Mouse (Mus musculus) c-Kit-positive CD71-negative TER-119-negative erythroid progenitor cells, embryonic 14.5 days (primary cell): Measurements from ENCODE around the gene 4430402I18Rik.

Source experiments
- DNase-seq: peaks from one replicate; pipeline ENCODE4 v3.0.0-alpha.2; 2013; ENCODE audit warnings: low read depth

Gene 4430402I18Rik

GRCm38 (mm10) chr19:28968178-28968577 lies 578 bp upstream of the 4430402I18Rik start:
- no peak for DNase-seq

GRCm38 (mm10) chr19:28964552-28964903 lies 3.1 kb downstream of the 4430402I18Rik start:
- no peak for DNase-seq

GRCm38 (mm10) chr19:28963842-28964551 lies 3.6 kb downstream of the 4430402I18Rik start, which contains the start of gene Plpp6:
Gene Plpp6 (plus strand): TSS chr19:28963953.
- DNase-seq: peak; percentile 35

GRCm38 (mm10) chr19:28963513-28963841 lies 4.1 kb downstream of the 4430402I18Rik start:
- DNase-seq: no peak

- DNase-seq: no peak
Measured at GRCm38 (mm10) chr19:28963113-28963512, 4.5 kb downstream of the 4430402I18Rik start.

- DNase-seq: no peak
Measured at GRCm38 (mm10) chr19:28951251-28951650, 16.3 kb downstream of the 4430402I18Rik start.

- no peak for DNase-seq
Measured at GRCm38 (mm10) chr19:28947311-28947710, 20.3 kb downstream of the 4430402I18Rik start.

GRCm38 (mm10) chr19:28946782-28947181 lies 20.8 kb downstream of the 4430402I18Rik start:
- no peak for DNase-seq

GRCm38 (mm10) chr19:28941271-28941670 lies 26.3 kb downstream of the 4430402I18Rik start:
- no peak for DNase-seq

GRCm38 (mm10) chr19:28940135-28940874 lies 27.3 kb downstream of the 4430402I18Rik start:
- no peak for DNase-seq

- DNase-seq: no peak
Measured at GRCm38 (mm10) chr19:28934897-28935296, 32.7 kb downstream of the 4430402I18Rik start.

GRCm38 (mm10) chr19:28929034-28929433 lies 38.6 kb downstream of the 4430402I18Rik start:
- no peak for DNase-seq

- DNase-seq: no peak
Measured at GRCm38 (mm10) chr19:28927396-28927795, 40.2 kb downstream of the 4430402I18Rik start.

GRCm38 (mm10) chr19:28926366-28926765 lies 41.2 kb downstream of the 4430402I18Rik start:
- no peak for DNase-seq

GRCm38 (mm10) chr19:28917839-28918238 lies 49.8 kb downstream of the 4430402I18Rik start:
- no peak for DNase-seq

GRCm38 (mm10) chr19:28916492-28916891 lies 51.1 kb downstream of the 4430402I18Rik start:
- DNase-seq: no peak

GRCm38 (mm10) chr19:28915602-28916250 lies 51.9 kb downstream of the 4430402I18Rik start:
- DNase-seq: no peak

- peak; percentile 10 for DNase-seq
Measured at GRCm38 (mm10) chr19:28914598-28914997, 53.0 kb downstream of the 4430402I18Rik start.

GRCm38 (mm10) chr19:28908693-28909092 lies 58.9 kb downstream of the 4430402I18Rik start:
- no peak for DNase-seq

GRCm38 (mm10) chr19:28908186-28908585 lies 59.4 kb downstream of the 4430402I18Rik start:
- DNase-seq: no peak

GRCm38 (mm10) chr19:28903536-28904119 lies 64.0 kb downstream of the 4430402I18Rik start:
- DNase-seq: no peak

- no peak for DNase-seq
Measured at GRCm38 (mm10) chr19:28902806-28903205, 64.8 kb downstream of the 4430402I18Rik start.

- no peak for DNase-seq
Measured at GRCm38 (mm10) chr19:28902111-28902510, 65.5 kb downstream of the 4430402I18Rik start.
